Mouse (Mus musculus): ENCODE measurements around the gene Akt3. TPM values are rescaled to one million over a fixed set of nuclear protein-coding genes. Genes with fewer than 3 reads are reported as not detected.

Akt3 gene
- polyA plus RNA-seq (2014; fragmentation: Nextera tagmentation; extraction: Ambion mirVana): 5.7 and 7.7 TPM in 2 replicates

GRCm38 (mm10) chr1:177258034-177258342, at the start of gene Akt3:
Gene Akt3 (minus strand): TSS chr1:177258203.
- Histone ChIP-seq H3K4me2 (replicated peaks; ENCODE audit: low read depth, low read length) (peak within 1 kb of the TSS; percentile 87), H3K27ac (ENCODE audit: low read depth, low read length) (peak within 1 kb of the TSS; percentile 97), H3K9ac (ENCODE audit: low read depth, low read length) (peak within 1 kb of the TSS; percentile 88), H3K4me3 (ENCODE audit: low read length) (peak within 1 kb of the TSS; percentile 93), H3K9me3 (ENCODE audit: control insufficient read depth, low read length) (no peaks in the 10 kb centered on the region), H3K36me3 (ENCODE audit: control insufficient read depth, insufficient read depth, low read length) (no peaks in the 10 kb centered on the region), H3K27me3 (ENCODE audit: control insufficient read depth, insufficient read depth, low read length) (peaks cover 3% of the 10 kb centered on the region; the same call in 1 of the 2 replicates), H3K4me1 (ENCODE audit: control insufficient read depth, insufficient read depth, low read length) (0 out of 2 replicates have a peak, but pooled peaks cover 4% of the 10 kb centered on the region)
- WGBS: 0% methylated on average over 9 of the region's 32 CpGs
- ATAC-seq (ENCODE audit: low FRiP score, low TSS enrichment): no peak; the same call in 1 of the 2 replicates

GRCm38 (mm10) chr1:177307549-177307948, 49.5 kb upstream of the Akt3 start:
- Histone ChIP-seq H3K9me3 (ENCODE audit: control insufficient read depth, low read length) (no peaks in the 10 kb centered on the region), H3K9ac (ENCODE audit: low read depth, low read length) (no peak overlapping the region), H3K27ac (ENCODE audit: low read depth, low read length) (no peak overlapping the region), H3K4me1 (ENCODE audit: control insufficient read depth, insufficient read depth, low read length) (no peaks in the 10 kb centered on the region), H3K4me3 (ENCODE audit: low read length) (no peak overlapping the region), H3K36me3 (ENCODE audit: control insufficient read depth, insufficient read depth, low read length) (no peaks in the 10 kb centered on the region), H3K27me3 (ENCODE audit: control insufficient read depth, insufficient read depth, low read length) (no peaks in the 10 kb centered on the region), H3K4me2 (replicated peaks; ENCODE audit: low read depth, low read length) (no peak overlapping the region)
- no peak for ATAC-seq (ENCODE audit: low FRiP score, low TSS enrichment)
- WGBS: 87% methylated on average over 11 of the region's 11 CpGs

GRCm38 (mm10) chr1:177298231-177298630, 40.2 kb upstream of the Akt3 start:
- no peak overlapping the region for H3K9ac ChIP-seq (ENCODE audit: low read depth, low read length)

GRCm38 (mm10) chr1:177286764-177287163, 28.8 kb upstream of the Akt3 start:
- Histone ChIP-seq H3K9ac (ENCODE audit: low read depth, low read length) (no peak overlapping the region), H3K27me3 (ENCODE audit: control insufficient read depth, insufficient read depth, low read length) (no peaks in the 10 kb centered on the region), H3K9me3 (ENCODE audit: control insufficient read depth, low read length) (no peaks in the 10 kb centered on the region), H3K4me1 (ENCODE audit: control insufficient read depth, insufficient read depth, low read length) (no peaks in the 10 kb centered on the region), H3K4me2 (replicated peaks; ENCODE audit: low read depth, low read length) (no peak overlapping the region), H3K27ac (ENCODE audit: low read depth, low read length) (no peak overlapping the region), H3K36me3 (ENCODE audit: control insufficient read depth, insufficient read depth, low read length) (no peaks in the 10 kb centered on the region), H3K4me3 (ENCODE audit: low read length) (no peak overlapping the region)
- no peak for ATAC-seq (ENCODE audit: low FRiP score, low TSS enrichment)
- WGBS: 19% methylated on average over 3 of the region's 3 CpGs

More at GRCm38 (mm10) chr1:177298231-177298630, 40.2 kb upstream of the Akt3 start:
- no peaks in the 10 kb centered on the region for H3K9me3 ChIP-seq (ENCODE audit: control insufficient read depth, low read length)
- no peak overlapping the region for H3K4me3 ChIP-seq (ENCODE audit: low read length)
- no peak for ATAC-seq (ENCODE audit: low FRiP score, low TSS enrichment)
- H3K27me3 ChIP-seq (ENCODE audit: control insufficient read depth, insufficient read depth, low read length): no peaks in the 10 kb centered on the region
- H3K4me1 ChIP-seq (ENCODE audit: control insufficient read depth, insufficient read depth, low read length): no peaks in the 10 kb centered on the region
- WGBS: 88% methylated on average over 1 of the region's 1 CpGs
- no peak overlapping the region for H3K27ac ChIP-seq (ENCODE audit: low read depth, low read length)
- H3K36me3 ChIP-seq (ENCODE audit: control insufficient read depth, insufficient read depth, low read length): no peaks in the 10 kb centered on the region
- H3K4me2 ChIP-seq (replicated peaks; ENCODE audit: low read depth, low read length): no peak overlapping the region

GRCm38 (mm10) chr1:177281925-177282324, 23.9 kb upstream of the Akt3 start:
- no peak overlapping the region for H3K4me3 ChIP-seq (ENCODE audit: low read length)
- H3K27ac ChIP-seq (ENCODE audit: low read depth, low read length): no peak overlapping the region

GRCm38 (mm10) chr1:177277361-177277760, 19.4 kb upstream of the Akt3 start:
- Histone ChIP-seq H3K4me3 (ENCODE audit: low read length) (no peak overlapping the region), H3K27ac (ENCODE audit: low read depth, low read length) (no peak overlapping the region), H3K9ac (ENCODE audit: low read depth, low read length) (no peak overlapping the region), H3K4me1 (ENCODE audit: control insufficient read depth, insufficient read depth, low read length) (no peaks in the 10 kb centered on the region), H3K27me3 (ENCODE audit: control insufficient read depth, insufficient read depth, low read length) (no peaks in the 10 kb centered on the region), H3K4me2 (replicated peaks; ENCODE audit: low read depth, low read length) (no peak overlapping the region), H3K9me3 (ENCODE audit: control insufficient read depth, low read length) (no peaks in the 10 kb centered on the region), H3K36me3 (ENCODE audit: control insufficient read depth, insufficient read depth, low read length) (no peaks in the 10 kb centered on the region)
- WGBS: 90% methylated on average over 5 of the region's 5 CpGs
- no peak for ATAC-seq (ENCODE audit: low FRiP score, low TSS enrichment)

More at GRCm38 (mm10) chr1:177281925-177282324, 23.9 kb upstream of the Akt3 start:
- no peaks in the 10 kb centered on the region for H3K36me3 ChIP-seq (ENCODE audit: control insufficient read depth, insufficient read depth, low read length)
- no peaks in the 10 kb centered on the region for H3K27me3 ChIP-seq (ENCODE audit: control insufficient read depth, insufficient read depth, low read length)
- H3K4me2 ChIP-seq (replicated peaks; ENCODE audit: low read depth, low read length): no peak overlapping the region
- H3K9ac ChIP-seq (ENCODE audit: low read depth, low read length): no peak overlapping the region
- H3K9me3 ChIP-seq (ENCODE audit: control insufficient read depth, low read length): no peaks in the 10 kb centered on the region
- no peak for ATAC-seq (ENCODE audit: low FRiP score, low TSS enrichment)
- no peaks in the 10 kb centered on the region for H3K4me1 ChIP-seq (ENCODE audit: control insufficient read depth, insufficient read depth, low read length)

GRCm38 (mm10) chr1:177267645-177268044, 9.6 kb upstream of the Akt3 start:
- no peaks in the 10 kb centered on the region for H3K36me3 ChIP-seq (ENCODE audit: control insufficient read depth, insufficient read depth, low read length)
- no peak overlapping the region for H3K4me2 ChIP-seq (replicated peaks; ENCODE audit: low read depth, low read length)
- no peak overlapping the region for H3K27ac ChIP-seq (ENCODE audit: low read depth, low read length)
- no peaks in the 10 kb centered on the region for H3K4me1 ChIP-seq (ENCODE audit: control insufficient read depth, insufficient read depth, low read length)
- no peak overlapping the region for H3K9ac ChIP-seq (ENCODE audit: low read depth, low read length)
- no peaks in the 10 kb centered on the region for H3K9me3 ChIP-seq (ENCODE audit: control insufficient read depth, low read length)
- H3K27me3 ChIP-seq (ENCODE audit: control insufficient read depth, insufficient read depth, low read length): no peaks in the 10 kb centered on the region
- no peak for ATAC-seq (ENCODE audit: low FRiP score, low TSS enrichment)
- WGBS: 71% methylated on average over 1 of the region's 1 CpGs
- H3K4me3 ChIP-seq (ENCODE audit: low read length): no peak overlapping the region

- Histone ChIP-seq H3K9ac (ENCODE audit: low read depth, low read length) (no peak overlapping the region), H3K4me3 (ENCODE audit: low read length) (no peak overlapping the region), H3K27ac (ENCODE audit: low read depth, low read length) (no peak overlapping the region), H3K9me3 (ENCODE audit: control insufficient read depth, low read length) (no peaks in the 10 kb centered on the region), H3K36me3 (ENCODE audit: control insufficient read depth, insufficient read depth, low read length) (no peaks in the 10 kb centered on the region), H3K4me2 (replicated peaks; ENCODE audit: low read depth, low read length) (no peak overlapping the region), H3K27me3 (ENCODE audit: control insufficient read depth, insufficient read depth, low read length) (peaks cover 3% of the 10 kb centered on the region; the same call in 1 of the 2 replicates), H3K4me1 (ENCODE audit: control insufficient read depth, insufficient read depth, low read length) (0 out of 2 replicates have a peak, but pooled peaks cover 4% of the 10 kb centered on the region)
- no peak for ATAC-seq (ENCODE audit: low FRiP score, low TSS enrichment)
- WGBS: 71% methylated on average over 2 of the region's 2 CpGs
Measured at GRCm38 (mm10) chr1:177262926-177263325, 4.9 kb upstream of the Akt3 start.

GRCm38 (mm10) chr1:177260796-177261195, 2.8 kb upstream of the Akt3 start:
- Histone ChIP-seq H3K27me3 (ENCODE audit: control insufficient read depth, insufficient read depth, low read length) (peaks cover 3% of the 10 kb centered on the region; the same call in 1 of the 2 replicates), H3K36me3 (ENCODE audit: control insufficient read depth, insufficient read depth, low read length) (no peaks in the 10 kb centered on the region), H3K4me1 (ENCODE audit: control insufficient read depth, insufficient read depth, low read length) (0 out of 2 replicates have a peak, but pooled peaks cover 4% of the 10 kb centered on the region), H3K9me3 (ENCODE audit: control insufficient read depth, low read length) (no peaks in the 10 kb centered on the region), H3K9ac (ENCODE audit: low read depth, low read length) (no peak overlapping the region), H3K4me3 (ENCODE audit: low read length) (no peak overlapping the region), H3K4me2 (replicated peaks; ENCODE audit: low read depth, low read length) (no peak overlapping the region), H3K27ac (ENCODE audit: low read depth, low read length) (no peak overlapping the region)
- no peak for ATAC-seq (ENCODE audit: low FRiP score, low TSS enrichment)
- 77% methylated on average over 4 of the region's 4 CpGs for WGBS

Data from kidney, embryonic 14.5 days (tissue).